Mouse (Mus musculus) activated CD4-positive, CD25-positive, alpha-beta regulatory T cell (primary cell): ENCODE data around the gene Ociad1. TPM values are rescaled to one million over a fixed set of nuclear protein-coding genes. Genes with fewer than 3 reads are reported as not detected.

Experiments used
- polyA plus RNA-seq, 2 experiments: library from polyadenylated mRNA; unstranded; fragments of 100-300 nt; shearing (Covaris generic); gene quantifications; one replicate each; pipeline ENCODE4 v1.2.1; 2017

Ociad1 gene
- 100 to 1,000 TPM; 314 to 328 TPM for polyA plus RNA-seq

GRCm38 (mm10) chr5:73292502-73293457 is at the start of gene Ociad1:
Gene Ociad1, plus strand, starts transcription at chr5:73292784.

GRCm38 (mm10) chr5:73256352-73257065 is 36.1 kb upstream of the Ociad1 start, which contains the start of gene Fryl:
Gene Fryl, minus strand, starts transcription at chr5:73256619.

GRCm38 (mm10) chr5:73340723-73341235 is 48.2 kb downstream of the Ociad1 start, which contains the start of gene Ociad2:
Gene Ociad2, minus strand, starts transcription at chr5:73341028.

Other genes starting within 250 kb of the Ociad1 start
- gene Fryl, start 36.2 kb upstream of the Ociad1 start, polyA plus RNA-seq: 10 to 100 TPM; 56.9 to 96.0 TPM
- gene Ociad2, start 48.2 kb downstream of the Ociad1 start, polyA plus RNA-seq: under 1 TPM; 0.36 to 0.86 TPM
- under 1 TPM in 1 of 2 experiments, not detected in 1; 0.12 TPM for gene Cwh43, start 113.3 kb downstream of the Ociad1 start, polyA plus RNA-seq
- gene Dcun1d4, start 188.2 kb downstream of the Ociad1 start, polyA plus RNA-seq: 10 to 100 TPM; 11.9 to 20.5 TPM